Mouse (Mus musculus) c-Kit-positive CD71-negative TER-119-negative erythroid progenitor cells, embryonic 14.5 days (primary cell): ENCODE measurements at regions not wholly inside any gene's neighbourhood (a gene's known extent, or its start where the extent isn't known, plus 50 kb on each side); places are given as distances from the start of the nearest gene placed in this dataset.

Experiments used
- DNase-seq: peaks from one replicate; pipeline ENCODE4 v3.0.0-alpha.2; 2013; ENCODE audit warnings: low read depth

- DNase-seq: peak; percentile 54
Observed at GRCm38 (mm10) chr13:37290636-37291035, 54.4 kb upstream of the Ly86 start.

DNA sequence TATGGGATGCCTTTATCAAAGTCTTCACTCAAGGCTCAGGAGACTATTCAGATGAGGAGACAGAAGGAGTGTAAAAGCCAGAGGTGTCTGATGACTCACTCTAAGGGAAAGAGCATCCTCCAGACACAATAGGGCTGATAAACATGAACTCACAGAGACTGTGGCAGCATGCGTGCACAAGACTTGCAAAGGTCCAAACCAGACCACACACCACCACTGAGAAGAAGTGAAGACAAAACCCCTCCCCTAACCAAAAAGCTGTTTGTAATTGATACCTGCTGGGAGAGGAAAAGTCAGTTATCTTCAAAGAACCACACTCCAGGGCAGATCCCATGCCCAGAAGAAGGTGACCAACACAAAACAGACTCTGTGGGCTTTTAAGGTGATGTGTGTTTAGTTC lies 56.0 kb upstream of the Ly86 start:
- no peak for DNase-seq

- no peak for DNase-seq
Observed at GRCm38 (mm10) chr13:37282515-37282914, 62.5 kb upstream of the Ly86 start.

- no peak for DNase-seq
Observed at GRCm38 (mm10) chr13:37279078-37279789, 65.8 kb upstream of the Ly86 start.

- no peak for DNase-seq
Observed at GRCm38 (mm10) chr13:37249581-37250461, 95.2 kb upstream of the Ly86 start.

DNA sequence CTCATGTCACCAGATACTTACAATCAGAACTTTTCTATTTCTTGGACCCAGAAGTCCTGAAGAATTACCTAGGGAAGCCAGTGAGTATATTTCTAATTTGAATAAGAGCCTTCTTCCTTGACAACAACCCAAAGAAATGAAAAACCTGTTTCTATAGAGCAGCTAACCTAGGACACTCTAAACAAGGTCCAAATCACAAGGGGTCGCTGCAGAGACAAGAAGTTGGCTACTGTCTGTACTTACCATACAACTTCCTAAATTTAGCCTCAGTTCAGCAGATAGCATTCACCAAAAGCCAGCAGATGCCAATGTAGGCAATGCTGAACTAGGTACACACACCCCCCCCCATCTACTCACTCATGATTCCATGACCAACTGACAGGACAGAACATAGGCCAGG lies 96.3 kb upstream of the Ly86 start:
- no peak for DNase-seq

GRCm38 (mm10) chr13:37240048-37240447 lies 105.0 kb upstream of the Ly86 start:
- DNase-seq: no peak

GRCm38 (mm10) chr13:37237285-37237684 lies 107.7 kb upstream of the Ly86 start:
- no peak for DNase-seq

GRCm38 (mm10) chr13:37225834-37226233 lies 119.2 kb upstream of the Ly86 start:
- DNase-seq: no peak

- no peak for DNase-seq
Observed at GRCm38 (mm10) chr13:37220436-37220835, 124.6 kb upstream of the Ly86 start.

GRCm38 (mm10) chr13:37218596-37218995 lies 126.4 kb upstream of the Ly86 start:
- DNase-seq: peak; percentile 28

DNA sequence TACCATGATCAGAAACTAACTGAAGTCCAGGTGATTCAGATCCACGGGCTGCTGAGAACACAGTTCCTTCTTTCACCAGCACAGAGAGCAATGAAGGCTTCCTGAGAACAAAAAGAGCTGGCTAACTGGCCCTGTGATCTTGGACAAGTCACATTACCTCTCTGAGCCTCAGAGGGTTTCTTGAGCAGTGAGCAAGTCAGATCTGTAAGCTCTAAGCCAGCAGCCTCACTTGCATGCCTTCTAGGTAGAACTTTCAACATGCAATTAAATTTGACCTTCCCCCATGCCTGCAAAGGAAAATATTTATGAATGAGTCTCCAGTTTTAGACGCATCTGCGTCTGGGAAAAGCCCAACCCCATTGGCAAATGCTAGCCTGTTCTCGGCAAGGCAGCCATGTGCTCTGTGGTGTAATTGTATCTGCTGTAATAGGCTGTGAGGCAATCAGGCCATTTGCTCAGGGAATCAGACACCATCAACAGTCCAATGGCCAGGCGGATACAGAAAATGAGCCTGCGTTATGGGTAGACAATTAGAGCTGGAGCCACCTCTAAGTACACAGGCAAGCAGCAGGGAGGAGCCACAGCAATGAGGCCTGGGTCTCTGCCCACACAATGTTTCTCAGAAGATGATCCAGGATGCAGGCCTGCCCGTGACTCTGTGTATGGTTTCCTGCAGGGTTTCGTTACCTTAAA lies 130.3 kb upstream of the Ly86 start:
- no peak for DNase-seq

- DNase-seq: no peak
Observed at GRCm38 (mm10) chr13:37197136-37197535, 147.1 kb upstream of the F13a1 start.

DNA sequence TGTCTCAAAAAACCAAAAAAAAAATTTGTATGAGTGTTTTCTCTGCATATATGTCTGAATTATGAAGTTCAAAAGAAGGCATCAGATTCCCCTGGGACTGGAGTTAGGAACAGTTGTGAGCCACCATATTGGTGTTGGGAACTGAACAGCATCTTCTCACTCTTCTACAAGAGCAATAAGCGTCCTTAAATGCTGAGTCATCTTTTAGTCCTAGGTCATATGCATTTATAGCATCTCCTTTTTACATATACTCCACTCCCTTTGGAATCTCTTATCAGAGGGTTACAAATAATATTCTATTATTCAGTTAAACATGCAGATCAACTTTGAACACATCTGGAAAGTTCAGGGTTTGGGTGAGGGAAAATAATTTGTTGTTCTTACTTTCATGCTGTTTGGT lies 145.8 kb upstream of the F13a1 start:
- DNase-seq: no peak

- no peak for DNase-seq
Observed at GRCm38 (mm10) chr13:37181169-37181787, 131.2 kb upstream of the F13a1 start.

DNA sequence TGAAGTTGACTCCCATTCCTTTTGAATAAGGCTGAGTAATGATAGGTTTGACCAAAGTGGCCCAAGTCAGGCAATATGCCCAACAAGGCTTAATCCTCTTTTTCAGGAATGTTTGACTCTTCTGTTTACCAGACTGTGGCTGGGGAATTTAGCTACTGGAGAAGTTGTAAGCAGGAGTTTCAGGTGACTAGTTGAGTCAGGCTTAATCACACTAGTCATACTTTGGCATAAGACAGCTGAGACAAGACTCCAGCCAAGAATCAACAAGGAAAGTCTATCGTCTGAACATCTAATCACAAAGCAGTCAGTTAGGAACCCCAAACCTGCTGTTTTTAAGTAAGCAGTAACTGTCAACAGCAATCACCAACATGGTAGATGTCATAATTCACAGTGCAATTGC lies 126.5 kb upstream of the F13a1 start:
- no peak for DNase-seq

DNA sequence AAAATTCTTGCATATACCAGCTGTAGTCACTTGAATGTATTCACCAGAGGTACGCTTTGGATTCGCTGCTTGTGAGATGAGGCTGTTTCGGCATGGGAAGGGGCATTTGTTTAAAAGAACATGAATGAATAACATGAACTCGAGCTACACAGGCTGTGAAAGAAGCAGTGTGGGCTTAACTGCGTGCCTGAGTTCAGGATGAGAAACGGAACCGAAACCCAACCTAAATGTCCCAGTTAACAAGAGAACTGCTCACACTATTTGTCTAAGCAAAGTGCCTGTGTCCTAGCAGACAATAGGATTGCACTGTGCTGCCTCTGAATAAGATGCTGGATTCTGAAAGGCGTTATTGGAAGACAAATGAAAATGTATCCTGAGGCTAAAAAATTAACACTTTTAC lies 126.0 kb upstream of the F13a1 start:
- DNase-seq: no peak

DNA sequence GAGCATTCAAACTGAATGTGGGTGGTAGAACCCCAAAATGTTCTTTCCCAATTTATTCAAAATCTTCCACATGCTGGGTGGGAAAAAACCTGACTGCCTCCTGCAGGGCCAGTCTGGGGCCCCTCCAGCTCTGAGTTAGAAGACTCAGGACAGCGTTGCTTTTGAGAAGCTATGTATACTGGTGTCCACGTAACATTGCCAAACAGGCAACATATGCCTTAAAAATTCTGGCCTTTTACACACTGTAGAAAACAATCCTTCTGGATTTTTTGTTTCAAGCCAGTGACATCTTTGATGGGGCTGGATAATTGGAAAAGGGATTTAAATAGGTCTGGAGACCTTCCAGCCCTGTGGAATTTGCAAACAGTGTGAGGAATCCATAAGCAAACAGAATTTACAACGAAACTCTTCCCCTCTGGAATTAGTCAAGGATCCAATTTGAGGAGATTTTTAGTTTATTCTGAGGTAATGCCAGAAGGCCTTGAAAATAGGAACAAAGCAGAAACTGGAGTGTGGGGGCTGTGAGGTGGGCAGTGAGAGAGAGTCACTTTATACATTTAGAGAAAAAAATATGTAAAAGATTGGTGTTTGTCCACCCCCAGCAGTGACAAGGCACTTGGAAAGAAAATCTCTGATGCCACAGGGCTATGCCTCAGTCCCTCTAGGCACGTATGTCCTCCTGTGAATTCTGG lies 108.9 kb upstream of the F13a1 start:
- DNase-seq: no peak

DNA sequence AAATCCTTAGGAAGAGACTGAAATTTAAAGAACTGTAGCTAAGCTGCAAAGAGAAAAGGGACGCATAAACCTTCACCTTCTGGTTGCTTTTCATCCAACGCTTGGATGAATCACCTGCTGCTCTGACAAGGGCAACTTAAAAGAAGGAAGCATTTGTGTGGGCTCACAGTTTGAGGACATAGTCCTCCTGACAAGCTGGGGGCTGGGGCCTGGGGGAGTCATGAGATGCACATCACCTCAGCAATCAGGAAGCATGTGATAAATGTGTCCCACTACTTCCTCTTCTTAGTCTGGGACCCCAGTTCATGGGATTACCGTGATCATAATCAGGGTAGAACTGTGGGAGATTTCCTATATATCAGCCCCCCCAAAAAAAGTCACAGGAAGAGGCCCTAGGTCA lies 107.8 kb upstream of the F13a1 start:
- peak; percentile 12 for DNase-seq

- DNase-seq: no peak
Observed at GRCm38 (mm10) chr13:37151835-37152516, 101.9 kb upstream of the F13a1 start.

GRCm38 (mm10) chr13:37149961-37150360 lies 99.9 kb upstream of the F13a1 start:
- DNase-seq: no peak
